Mouse (Mus musculus) adrenal gland (tissue): ENCODE measurements around the gene Tmc6.

Experiments used
- intact Hi-C: fragments of 180-260 bp; cut with DNase I; formaldehyde crosslinking; loops from one replicate; pipeline ENCODE4 v1.15.1; 2025

The Tmc6 gene

GRCm38 (mm10) chr11:117762246-117762645, 19.8 kb downstream of the Tmc6 start:
- intact Hi-C loops: no loop called here

GRCm38 (mm10) chr11:117761801-117762200, 20.2 kb downstream of the Tmc6 start:
- intact Hi-C loops: no loop called here

- intact Hi-C loops: no loop called here
Measured at GRCm38 (mm10) chr11:117760374-117761119, 21.5 kb downstream of the Tmc6 start.

GRCm38 (mm10) chr11:117759267-117759666, 22.7 kb downstream of the Tmc6 start:
- intact Hi-C loops: no loop called here

GRCm38 (mm10) chr11:117755891-117756290, 26.1 kb downstream of the Tmc6 start:
- intact Hi-C loops: no loop called here

- intact Hi-C loops: no loop called here
Measured at GRCm38 (mm10) chr11:117751544-117751943, 30.5 kb downstream of the Tmc6 start.

- intact Hi-C loops: no loop called here
Measured at GRCm38 (mm10) chr11:117749414-117749813, 32.6 kb downstream of the Tmc6 start.

GRCm38 (mm10) chr11:117748628-117749027, 33.4 kb downstream of the Tmc6 start:
- intact Hi-C loops: no loop called here

GRCm38 (mm10) chr11:117743454-117744030, 38.5 kb downstream of the Tmc6 start:
- intact Hi-C loops: loop anchor here (5.0 kb wide), 1 partner anchor 39 kb away; the partner anchor contains the start of genes Tmc6 and Tmc8

- intact Hi-C loops: loop anchor here (5.0 kb wide), 1 partner anchor 40 kb away; the partner anchor contains the start of genes Tmc6 and Tmc8
Measured at GRCm38 (mm10) chr11:117742715-117743114, 39.3 kb downstream of the Tmc6 start.

GRCm38 (mm10) chr11:117742243-117742642, 39.8 kb downstream of the Tmc6 start:
- intact Hi-C loops: loop anchor here (5.0 kb wide), 1 partner anchor 40 kb away; the partner anchor contains the start of genes Tmc6 and Tmc8

GRCm38 (mm10) chr11:117741128-117741527, 40.9 kb downstream of the Tmc6 start:
- intact Hi-C loops: loop anchor here (5.0 kb wide), 1 partner anchor 41 kb away; the partner anchor contains the start of genes Tmc6 and Tmc8

- intact Hi-C loops: no loop called here
Measured at GRCm38 (mm10) chr11:117738123-117738522, 43.9 kb downstream of the Tmc6 start.

GRCm38 (mm10) chr11:117736037-117736689, 45.8 kb downstream of the Tmc6 start:
- intact Hi-C loops: no loop called here

- intact Hi-C loops: no loop called here
Measured at GRCm38 (mm10) chr11:117731470-117731869, 50.5 kb downstream of the Tmc6 start.

GRCm38 (mm10) chr11:117730490-117730838, 51.5 kb downstream of the Tmc6 start:
- intact Hi-C loops: no loop called here

GRCm38 (mm10) chr11:117729798-117730489, 52.1 kb downstream of the Tmc6 start:
- intact Hi-C loops: no loop called here

GRCm38 (mm10) chr11:117729341-117729740, 52.7 kb downstream of the Tmc6 start:
- intact Hi-C loops: no loop called here

GRCm38 (mm10) chr11:117728841-117729240, 53.2 kb downstream of the Tmc6 start:
- intact Hi-C loops: no loop called here

- intact Hi-C loops: no loop called here
Measured at GRCm38 (mm10) chr11:117728245-117728644, 53.8 kb downstream of the Tmc6 start.

- intact Hi-C loops: no loop called here
Measured at GRCm38 (mm10) chr11:117727031-117727430, 55.0 kb downstream of the Tmc6 start.
